Mouse (Mus musculus): ENCODE results near the gene Surf1. TPM values are rescaled to one million over a fixed set of nuclear protein-coding genes. Genes with fewer than 3 reads are reported as not detected.

Surf1 gene
- total and polyA plus RNA-seq, 3 experiments = 49.7 to 68.0 (median 49.9) TPM

GRCm38 (mm10) chr2:26864879-26865278 is 51.5 kb downstream of the Surf1 start, which contains the start of gene Abo:
Gene Abo, minus strand, starts transcription at chr2:26864979.
- 46% methylated on average over 3 of the region's 3 CpGs for WGBS
- TF ChIP-seq POLR2A (IDR thresholded peaks at IDR 0.05; ENCODE audit: insufficient read depth, low read depth, low read length) (no peak), EP300 (IDR thresholded peaks at IDR 0.05; ENCODE audit: insufficient read depth, low read depth, low read length) (no peak), CTCF (IDR thresholded peaks at IDR 0.05) (no peak)
- H3K27ac ChIP-seq = no peak within 1 kb of the TSS
- H3K4me3 ChIP-seq = no peak within 1 kb of the TSS
- DNase-seq = no peak
- H3K36me3 ChIP-seq (ENCODE audit: control insufficient read depth, insufficient read depth, low read length) = no peaks in the 10 kb centered on the region
- intact Hi-C loops (cut with DNase I) = no loop called here
- no peak within 1 kb of the TSS for H3K9ac ChIP-seq (ENCODE audit: low read depth, low read length)
- H3K79me2 ChIP-seq (replicated peaks; ENCODE audit: control insufficient read depth, insufficient read depth, low read length) = no peaks in the 10 kb centered on the region
- no peaks in the 10 kb centered on the region for H3K4me1 ChIP-seq (ENCODE audit: control insufficient read depth, insufficient read depth, low read length)
- H3K27me3 ChIP-seq (ENCODE audit: control insufficient read depth, insufficient read depth, low read length) = 0 out of 2 replicates have a peak, but pooled peaks cover 2% of the 10 kb centered on the region

Other genes starting within 250 kb of the Surf1 start
- gene Lcn4, start 245.2 kb downstream of the Surf1 start, total RNA-seq (2021) = not detected
- gene Lcn4, start 245.2 kb downstream of the Surf1 start, polyA plus RNA-seq (2012; rRNA removed) = not detected in 2 replicates
- not detected for gene Abo, start 51.6 kb downstream of the Surf1 start, total RNA-seq (2021)
- not detected in 2 replicates for gene Abo, start 51.6 kb downstream of the Surf1 start, polyA plus RNA-seq (2012; rRNA removed)
- gene Surf6, start 13.7 kb downstream of the Surf1 start, total RNA-seq (2021) = 10 to 100 TPM; 12.7 to 13.2 TPM
- gene Surf6, start 13.7 kb downstream of the Surf1 start, polyA plus RNA-seq (2012; rRNA removed) = 4.4 and 8.7 TPM in 2 replicates
- 10 to 100 TPM; 20.7 to 26.0 TPM for gene Med22, start 5.9 kb downstream of the Surf1 start, total RNA-seq (2021)
- 26.0 and 37.9 TPM in 2 replicates for gene Med22, start 5.9 kb downstream of the Surf1 start, polyA plus RNA-seq (2012; rRNA removed)
- gene Rpl7a, start 5.8 kb downstream of the Surf1 start, total RNA-seq (2021) = 100 to 1,000 TPM; 266 to 312 TPM
- 431 and 478 TPM in 2 replicates for gene Rpl7a, start 5.8 kb downstream of the Surf1 start, polyA plus RNA-seq (2012; rRNA removed)
- gene Surf2, start 163 bp downstream of the Surf1 start, total RNA-seq (2021) = 10 to 100 TPM; 15.2 to 16.8 TPM
- 21.6 and 22.7 TPM in 2 replicates for gene Surf2, start 163 bp downstream of the Surf1 start, polyA plus RNA-seq (2012; rRNA removed)
- 10 to 100 TPM; 80.9 to 87.1 TPM for gene Surf4, start 17.4 kb upstream of the Surf1 start, total RNA-seq (2021)
- gene Surf4, start 17.4 kb upstream of the Surf1 start, polyA plus RNA-seq (2012; rRNA removed) = 124 and 155 TPM in 2 replicates
- gene Stkld1, start 17.5 kb upstream of the Surf1 start, total RNA-seq (2021) = not detected
- gene Stkld1, start 17.5 kb upstream of the Surf1 start, polyA plus RNA-seq (2012; rRNA removed) = 0.06 TPM in 1 of 2 replicates, not detected in the other
- 10 to 100 TPM; 11.2 to 13.1 TPM for gene Rexo4, start 47.9 kb upstream of the Surf1 start, total RNA-seq (2021)
- 8.4 and 15.3 TPM in 2 replicates for gene Rexo4, start 47.9 kb upstream of the Surf1 start, polyA plus RNA-seq (2012; rRNA removed)
- gene Adamts13, start 56.9 kb upstream of the Surf1 start, total RNA-seq (2021) = not detected
- gene Adamts13, start 56.9 kb upstream of the Surf1 start, polyA plus RNA-seq (2012; rRNA removed) = not detected in 2 replicates
- gene Cacfd1, start 93.4 kb upstream of the Surf1 start, total RNA-seq (2021) = 10 to 100 TPM; 44.5 to 44.7 TPM
- gene Cacfd1, start 93.4 kb upstream of the Surf1 start, polyA plus RNA-seq (2012; rRNA removed) = 57.7 and 82.3 TPM in 2 replicates
- under 1 TPM; 0.21 to 0.41 TPM for gene Slc2a6, start 111.5 kb upstream of the Surf1 start, total RNA-seq (2021)
- 0.97 and 1.1 TPM in 2 replicates for gene Slc2a6, start 111.5 kb upstream of the Surf1 start, polyA plus RNA-seq (2012; rRNA removed)
- not detected for gene Mymk, start 155.6 kb upstream of the Surf1 start, total RNA-seq (2021)
- 0.10 TPM in 1 of 2 replicates, not detected in the other for gene Mymk, start 155.6 kb upstream of the Surf1 start, polyA plus RNA-seq (2012; rRNA removed)
- gene Adamtsl2, start 162.8 kb upstream of the Surf1 start, total RNA-seq (2021) = 10 to 100 TPM in 1 of 2 experiments, 1 to 10 TPM in 1; 9.2 to 18.9 TPM
- 27.0 and 38.7 TPM in 2 replicates for gene Adamtsl2, start 162.8 kb upstream of the Surf1 start, polyA plus RNA-seq (2012; rRNA removed)
- under 1 TPM; 0.44 to 0.77 TPM for gene Fam163b, start 226.0 kb upstream of the Surf1 start, total RNA-seq (2021)
- 1.1 and 1.4 TPM in 2 replicates for gene Fam163b, start 226.0 kb upstream of the Surf1 start, polyA plus RNA-seq (2012; rRNA removed)
- gene Dbh, start 248.7 kb upstream of the Surf1 start, total RNA-seq (2021) = 1 to 10 TPM; 1.1 to 2.1 TPM
- gene Dbh, start 248.7 kb upstream of the Surf1 start, polyA plus RNA-seq (2012; rRNA removed) = 7.7 and 9.4 TPM in 2 replicates

Data from heart, adult 2 months (tissue).